Mouse (Mus musculus) brown adipose tissue, adult 24 weeks (tissue): ENCODE data around the gene Ciart. TPM values are rescaled to one million over a fixed set of nuclear protein-coding genes. Genes with fewer than 3 reads are reported as not detected.
A peak's percentile ranks its signal among the peaks of the same experiment; 100 is the strongest.
"Not testable (repeated sequence)": the region's sequence is repeated elsewhere in the genome, so short reads cannot be mapped to it uniquely, and the experiment has no call there.

Source experiments
- H3K27ac ChIP-seq: fragments of 200-500 bp; replicated peaks from 2 replicates; pipeline ENCODE4 v1.5.1; 2012; ENCODE audit warnings: low read depth, mild to moderate bottlenecking, low read length
- H3K4me1 ChIP-seq: fragments of 200-500 bp; 2 replicates; pipeline ENCODE4 v1.6.1; 2012; ENCODE audit warnings: low read length, mixed read lengths; ENCODE audit not compliant: control insufficient read depth, insufficient read depth, insufficient read length
- H3K4me3 ChIP-seq: fragments of 200-500 bp; 2 replicates; pipeline ENCODE4 v1.5.1; 2012; ENCODE audit warnings: low read depth, mild to moderate bottlenecking, low read length, moderate library complexity; ENCODE audit not compliant: insufficient read depth
- polyA plus RNA-seq: library from polyadenylated mRNA; stranded (reverse); fragments of >200 nt; gene quantifications from 2 replicates; pipeline ENCODE4 v1.2.4, GENCODE M21; 2012; ENCODE audit not compliant: missing spikeins, insufficient read depth, insufficient read length

Ciart gene
- polyA plus RNA-seq: 1.5 and 3.4 TPM in 2 replicates

- peak within 1 kb of the TSS; percentile 36 for H3K27ac ChIP-seq
- H3K4me1 ChIP-seq: no peaks in the 10 kb centered on the region
- peak within 1 kb of the TSS; percentile 56 for H3K4me3 ChIP-seq
These were observed at the start of gene Ciart for GRCm38 (mm10) chr3:95881979-95882815. TSS of gene Ciart (minus strand) at chr3:95882251.

GRCm38 (mm10) chr3:95931471-95931870, 49.4 kb upstream of the Ciart start:
- H3K4me3 ChIP-seq: no peak overlapping the region
- no peaks in the 10 kb centered on the region for H3K4me1 ChIP-seq
- H3K27ac ChIP-seq: no peak overlapping the region

- no peak overlapping the region for H3K27ac ChIP-seq
- H3K4me3 ChIP-seq: peak overlapping the region; percentile 99
- no peaks in the 10 kb centered on the region for H3K4me1 ChIP-seq
These were observed 48.4 kb upstream of the Ciart start for GRCm38 (mm10) chr3:95930471-95930789.

- H3K4me3 ChIP-seq: peak overlapping the region; percentile 99
- H3K4me1 ChIP-seq: no peaks in the 10 kb centered on the region
- H3K27ac ChIP-seq: peak overlapping the region; percentile 83
These were observed 47.8 kb upstream of the Ciart start for GRCm38 (mm10) chr3:95929581-95930470.

- Histone ChIP-seq H3K27ac (peak within 1 kb of the TSS; percentile 83), H3K4me3 (peak within 1 kb of the TSS; percentile 99), H3K4me1 (no peaks in the 10 kb centered on the region)
These were observed 46.8 kb upstream of the Ciart start, which contains the start of gene Anp32e for GRCm38 (mm10) chr3:95928658-95929503. TSS of gene Anp32e (plus strand) at chr3:95929246.

GRCm38 (mm10) chr3:95928261-95928657, 46.2 kb upstream of the Ciart start:
- no peaks in the 10 kb centered on the region for H3K4me1 ChIP-seq
- H3K4me3 ChIP-seq: peak overlapping the region; percentile 59
- H3K27ac ChIP-seq: no peak overlapping the region

- Histone ChIP-seq H3K4me3 (no peak overlapping the region), H3K4me1 (no peaks in the 10 kb centered on the region), H3K27ac (no peak overlapping the region)
These were observed 43.0 kb upstream of the Ciart start for GRCm38 (mm10) chr3:95925087-95925486.

GRCm38 (mm10) chr3:95924185-95924584, 42.1 kb upstream of the Ciart start:
- Histone ChIP-seq H3K4me3 (no peak overlapping the region), H3K27ac (no peak overlapping the region), H3K4me1 (no peaks in the 10 kb centered on the region)

GRCm38 (mm10) chr3:95923429-95923828, 41.4 kb upstream of the Ciart start:
- H3K4me1 ChIP-seq, H3K27ac ChIP-seq, H3K4me3 ChIP-seq: not testable (repeated sequence)

- not testable (repeated sequence) for H3K4me1 ChIP-seq
These were observed 38.5 kb upstream of the Ciart start for GRCm38 (mm10) chr3:95920532-95920931.

GRCm38 (mm10) chr3:95916760-95917159, 34.7 kb upstream of the Ciart start:
- Histone ChIP-seq H3K27ac (no peak overlapping the region), H3K4me3 (no peak overlapping the region), H3K4me1 (no peaks in the 10 kb centered on the region)

More at GRCm38 (mm10) chr3:95920532-95920931, 38.5 kb upstream of the Ciart start:
- H3K4me3 ChIP-seq, H3K27ac ChIP-seq: not testable (repeated sequence)

GRCm38 (mm10) chr3:95914706-95915105, 32.7 kb upstream of the Ciart start:
- Histone ChIP-seq H3K27ac (no peak overlapping the region), H3K4me3 (no peak overlapping the region), H3K4me1 (no peaks in the 10 kb centered on the region)

- H3K27ac ChIP-seq: no peak overlapping the region
- H3K4me3 ChIP-seq: no peak overlapping the region
- peaks cover 8% of the 10 kb centered on the region for H3K4me1 ChIP-seq
These were observed 25.6 kb upstream of the Ciart start for GRCm38 (mm10) chr3:95907613-95908012.

GRCm38 (mm10) chr3:95906860-95907259, 24.8 kb upstream of the Ciart start:
- H3K4me3 ChIP-seq: peak overlapping the region; percentile 50
- H3K27ac ChIP-seq: no peak overlapping the region
- peaks cover 8% of the 10 kb centered on the region for H3K4me1 ChIP-seq
